Mouse (Mus musculus): ENCODE measurements around the gene Pnpla5. TPM values are rescaled to one million over a fixed set of nuclear protein-coding genes. Genes with fewer than 3 reads are reported as not detected.

Pnpla5 gene
- polyA plus RNA-seq, 1 experiment: not detected

- Histone ChIP-seq H3K4me3 (ENCODE audit: insufficient read depth, low read length) (no peak overlapping the region), H3K4me1 (ENCODE audit: control insufficient read depth, insufficient read depth, low read length) (peaks cover 7% of the 10 kb centered on the region), H3K27ac (ENCODE audit: insufficient read depth, low read depth, low read length) (no peak overlapping the region)
- TF ChIP-seq CTCF (IDR thresholded peaks at IDR 0.05; ENCODE audit: low read depth, low read length) (no peak), POLR2A (IDR thresholded peaks at IDR 0.05; ENCODE audit: borderline replicate concordance, low read depth, low read length) (no peak)
Observed at GRCm38 (mm10) chr15:84140109-84140508, 17.1 kb upstream of the Pnpla5 start.

GRCm38 (mm10) chr15:84139592-84140005 lies 16.6 kb upstream of the Pnpla5 start:
- Histone ChIP-seq H3K4me3 (ENCODE audit: insufficient read depth, low read length) (no peak overlapping the region), H3K4me1 (ENCODE audit: control insufficient read depth, insufficient read depth, low read length) (peaks cover 7% of the 10 kb centered on the region), H3K27ac (ENCODE audit: insufficient read depth, low read depth, low read length) (no peak overlapping the region)
- no peak for TF ChIP-seq POLR2A (IDR thresholded peaks at IDR 0.05; ENCODE audit: borderline replicate concordance, low read depth, low read length)
- TF ChIP-seq CTCF (IDR thresholded peaks at IDR 0.05; ENCODE audit: low read depth, low read length): no peak

GRCm38 (mm10) chr15:84136473-84137415 lies 13.8 kb upstream of the Pnpla5 start:
- no peak overlapping the region for H3K4me3 ChIP-seq (ENCODE audit: insufficient read depth, low read length)
- H3K4me1 ChIP-seq (ENCODE audit: control insufficient read depth, insufficient read depth, low read length): peaks cover 7% of the 10 kb centered on the region
- TF ChIP-seq CTCF (IDR thresholded peaks at IDR 0.05; ENCODE audit: low read depth, low read length) (no peak), POLR2A (IDR thresholded peaks at IDR 0.05; ENCODE audit: borderline replicate concordance, low read depth, low read length) (no peak)
- H3K27ac ChIP-seq (ENCODE audit: insufficient read depth, low read depth, low read length): no peak overlapping the region

GRCm38 (mm10) chr15:84135472-84135871 lies 12.5 kb upstream of the Pnpla5 start:
- TF ChIP-seq CTCF (IDR thresholded peaks at IDR 0.05; ENCODE audit: low read depth, low read length) (peak; percentile 77), POLR2A (IDR thresholded peaks at IDR 0.05; ENCODE audit: borderline replicate concordance, low read depth, low read length) (no peak)
- H3K4me3 ChIP-seq (ENCODE audit: insufficient read depth, low read length): no peak overlapping the region
- peaks cover 7% of the 10 kb centered on the region for H3K4me1 ChIP-seq (ENCODE audit: control insufficient read depth, insufficient read depth, low read length)
- no peak overlapping the region for H3K27ac ChIP-seq (ENCODE audit: insufficient read depth, low read depth, low read length)

- no peak overlapping the region for H3K4me3 ChIP-seq (ENCODE audit: insufficient read depth, low read length)
- no peak overlapping the region for H3K27ac ChIP-seq (ENCODE audit: insufficient read depth, low read depth, low read length)
- TF ChIP-seq CTCF (IDR thresholded peaks at IDR 0.05; ENCODE audit: low read depth, low read length) (no peak), POLR2A (IDR thresholded peaks at IDR 0.05; ENCODE audit: borderline replicate concordance, low read depth, low read length) (no peak)
- no peaks in the 10 kb centered on the region for H3K4me1 ChIP-seq (ENCODE audit: control insufficient read depth, insufficient read depth, low read length)
Observed at GRCm38 (mm10) chr15:84133440-84133839, 10.5 kb upstream of the Pnpla5 start.

GRCm38 (mm10) chr15:84131971-84132370 lies 9.0 kb upstream of the Pnpla5 start:
- TF ChIP-seq CTCF (IDR thresholded peaks at IDR 0.05; ENCODE audit: low read depth, low read length) (no peak), POLR2A (IDR thresholded peaks at IDR 0.05; ENCODE audit: borderline replicate concordance, low read depth, low read length) (no peak)
- H3K27ac ChIP-seq (ENCODE audit: insufficient read depth, low read depth, low read length): no peak overlapping the region

GRCm38 (mm10) chr15:84131096-84131786 lies 8.3 kb upstream of the Pnpla5 start:
- TF ChIP-seq CTCF (IDR thresholded peaks at IDR 0.05; ENCODE audit: low read depth, low read length): no peak
- no peak for TF ChIP-seq POLR2A (IDR thresholded peaks at IDR 0.05; ENCODE audit: borderline replicate concordance, low read depth, low read length)
- Histone ChIP-seq H3K4me1 (ENCODE audit: control insufficient read depth, insufficient read depth, low read length) (peaks cover 4% of the 10 kb centered on the region), H3K27ac (ENCODE audit: insufficient read depth, low read depth, low read length) (no peak overlapping the region), H3K4me3 (ENCODE audit: insufficient read depth, low read length) (no peak overlapping the region)

More at GRCm38 (mm10) chr15:84131971-84132370, 9.0 kb upstream of the Pnpla5 start:
- Histone ChIP-seq H3K4me3 (ENCODE audit: insufficient read depth, low read length) (no peak overlapping the region), H3K4me1 (ENCODE audit: control insufficient read depth, insufficient read depth, low read length) (no peaks in the 10 kb centered on the region)

GRCm38 (mm10) chr15:84126871-84127270 lies 3.9 kb upstream of the Pnpla5 start:
- Histone ChIP-seq H3K27ac (ENCODE audit: insufficient read depth, low read depth, low read length) (peak overlapping the region; percentile 16; the same call in 1 of the 2 replicates), H3K4me3 (ENCODE audit: insufficient read depth, low read length) (no peak overlapping the region), H3K4me1 (ENCODE audit: control insufficient read depth, insufficient read depth, low read length) (peaks cover 13% of the 10 kb centered on the region)
- TF ChIP-seq CTCF (IDR thresholded peaks at IDR 0.05; ENCODE audit: low read depth, low read length): peak; percentile 68
- no peak for TF ChIP-seq POLR2A (IDR thresholded peaks at IDR 0.05; ENCODE audit: borderline replicate concordance, low read depth, low read length)

- Histone ChIP-seq H3K4me3 (ENCODE audit: insufficient read depth, low read length) (no peak overlapping the region), H3K4me1 (ENCODE audit: control insufficient read depth, insufficient read depth, low read length) (peaks cover 13% of the 10 kb centered on the region), H3K27ac (ENCODE audit: insufficient read depth, low read depth, low read length) (peak overlapping the region; percentile 40)
- TF ChIP-seq CTCF (IDR thresholded peaks at IDR 0.05; ENCODE audit: low read depth, low read length): no peak
- no peak for TF ChIP-seq POLR2A (IDR thresholded peaks at IDR 0.05; ENCODE audit: borderline replicate concordance, low read depth, low read length)
Observed at GRCm38 (mm10) chr15:84126447-84126846, 3.5 kb upstream of the Pnpla5 start.

- Histone ChIP-seq H3K4me3 (ENCODE audit: insufficient read depth, low read length) (no peak overlapping the region), H3K4me1 (ENCODE audit: control insufficient read depth, insufficient read depth, low read length) (peaks cover 13% of the 10 kb centered on the region), H3K27ac (ENCODE audit: insufficient read depth, low read depth, low read length) (no peak overlapping the region)
- no peak for TF ChIP-seq CTCF (IDR thresholded peaks at IDR 0.05; ENCODE audit: low read depth, low read length)
- TF ChIP-seq POLR2A (IDR thresholded peaks at IDR 0.05; ENCODE audit: borderline replicate concordance, low read depth, low read length): no peak
Observed at GRCm38 (mm10) chr15:84124086-84124485, 1.1 kb upstream of the Pnpla5 start.

Data from bone marrow macrophage, adult 2 months (primary cell).